Mouse (Mus musculus) embryo, embryonic 9.5 days (tissue): ENCODE data around the gene Jakmip3.
A peak's percentile ranks its signal among the peaks of the same experiment; 100 is the strongest.

Source experiments
- DNase-seq: peaks from one replicate; pipeline ENCODE4 v3.0.0-alpha.2; 2017; ENCODE audit errors: extremely low spot score

Gene Jakmip3

GRCm38 (mm10) chr7:139031215-139031614, 90.7 kb downstream of the Jakmip3 start:
- DNase-seq = no peak

GRCm38 (mm10) chr7:139063406-139063805, 122.9 kb downstream of the Jakmip3 start:
- no peak for DNase-seq

GRCm38 (mm10) chr7:139068182-139068623, 127.7 kb downstream of the Jakmip3 start:
- peak; percentile 83 for DNase-seq

- DNase-seq = no peak
Observed at GRCm38 (mm10) chr7:139074189-139074588, 133.7 kb downstream of the Jakmip3 start.

GRCm38 (mm10) chr7:139075054-139075794, 134.7 kb downstream of the Jakmip3 start:
- DNase-seq = peak; percentile 41

- peak; percentile 16 for DNase-seq
Observed at GRCm38 (mm10) chr7:139077283-139077682, 136.8 kb downstream of the Jakmip3 start.

- DNase-seq = no peak
Observed at GRCm38 (mm10) chr7:139078181-139078580, 137.7 kb downstream of the Jakmip3 start.

- DNase-seq = no peak
Observed at GRCm38 (mm10) chr7:139079141-139079540, 138.6 kb downstream of the Jakmip3 start.

GRCm38 (mm10) chr7:139080714-139081113, 140.2 kb downstream of the Jakmip3 start:
- DNase-seq = no peak

- no peak for DNase-seq
Observed at GRCm38 (mm10) chr7:139081158-139081557, 140.6 kb downstream of the Jakmip3 start.

- no peak for DNase-seq
Observed at GRCm38 (mm10) chr7:139082281-139082680, 141.8 kb downstream of the Jakmip3 start.

GRCm38 (mm10) chr7:139084316-139084715, 143.8 kb downstream of the Jakmip3 start:
- DNase-seq = no peak

GRCm38 (mm10) chr7:139085629-139086194, 145.2 kb downstream of the Jakmip3 start, which contains the start of gene Dpysl4:
Dpysl4 (plus strand) TSS chr7:139086001.
- peak; percentile 82 for DNase-seq

GRCm38 (mm10) chr7:139086195-139087158, 145.9 kb downstream of the Jakmip3 start:
- DNase-seq = peak; percentile 79

GRCm38 (mm10) chr7:139087801-139088200, 147.3 kb downstream of the Jakmip3 start:
- DNase-seq = no peak

GRCm38 (mm10) chr7:139089892-139090874, 149.7 kb downstream of the Jakmip3 start:
- no peak for DNase-seq

GRCm38 (mm10) chr7:139091681-139092080, 151.2 kb downstream of the Jakmip3 start:
- DNase-seq = no peak

- no peak for DNase-seq
Observed at GRCm38 (mm10) chr7:139092676-139093075, 152.1 kb downstream of the Jakmip3 start.

GRCm38 (mm10) chr7:139093124-139093523, 152.6 kb downstream of the Jakmip3 start:
- DNase-seq = no peak

- DNase-seq = no peak
Observed at GRCm38 (mm10) chr7:139093781-139094180, 153.3 kb downstream of the Jakmip3 start.

GRCm38 (mm10) chr7:139094761-139095160, 154.2 kb downstream of the Jakmip3 start:
- no peak for DNase-seq
